Mouse (Mus musculus) activated CD4-positive, CD25-positive, alpha-beta regulatory T cell, adult 4 months (primary cell): ENCODE measurements around the gene Dgat2. TPM values are rescaled to one million over a fixed set of nuclear protein-coding genes. Genes with fewer than 3 reads are reported as not detected.

Experiments used
- ATAC-seq: one replicate; pipeline ENCODE4 v1.8.0; 2017
- polyA plus RNA-seq, 2 experiments: library from polyadenylated mRNA; unstranded; fragments of 100-300 nt; shearing (Covaris generic); gene quantifications; one replicate each; pipeline ENCODE4 v1.2.1; 2017

Gene Dgat2
- polyA plus RNA-seq, 2 experiments from 2014 or later: 1.0 to 1.3 TPM

GRCm38 (mm10) chr7:99133811-99134402, 48.6 kb downstream of the Dgat2 start:
- no peak for ATAC-seq

GRCm38 (mm10) chr7:99132597-99132996, 49.9 kb downstream of the Dgat2 start:
- no peak for ATAC-seq

DNA sequence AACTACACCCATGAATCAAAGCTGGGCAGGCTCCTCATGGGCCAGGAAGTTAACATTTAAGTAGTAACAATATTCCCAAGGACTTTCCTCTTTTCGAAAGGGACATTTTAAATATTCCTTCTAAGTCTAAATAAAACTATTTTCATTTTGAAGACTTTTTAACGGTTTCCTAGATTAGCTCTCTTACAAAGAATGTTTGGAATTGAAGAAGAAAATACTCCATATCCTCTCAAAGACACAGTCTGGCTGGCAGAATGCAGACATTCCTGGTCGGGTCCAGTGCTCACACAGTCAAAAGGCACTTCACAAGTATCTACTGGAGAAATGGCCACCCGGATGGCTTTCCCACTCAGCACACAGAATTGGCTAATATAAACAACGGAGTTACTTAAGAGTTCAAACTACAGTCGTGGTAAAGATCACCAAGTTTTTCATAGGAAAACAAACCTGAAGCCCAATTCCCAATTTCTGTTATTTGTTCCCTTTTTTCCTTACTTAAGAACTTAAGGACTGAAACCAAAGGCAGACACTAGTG, 50.6 kb downstream of the Dgat2 start:
- ATAC-seq: no peak

- peak; percentile 75 for ATAC-seq
Observed at GRCm38 (mm10) chr7:99128965-99129364, 53.6 kb downstream of the Dgat2 start.

DNA sequence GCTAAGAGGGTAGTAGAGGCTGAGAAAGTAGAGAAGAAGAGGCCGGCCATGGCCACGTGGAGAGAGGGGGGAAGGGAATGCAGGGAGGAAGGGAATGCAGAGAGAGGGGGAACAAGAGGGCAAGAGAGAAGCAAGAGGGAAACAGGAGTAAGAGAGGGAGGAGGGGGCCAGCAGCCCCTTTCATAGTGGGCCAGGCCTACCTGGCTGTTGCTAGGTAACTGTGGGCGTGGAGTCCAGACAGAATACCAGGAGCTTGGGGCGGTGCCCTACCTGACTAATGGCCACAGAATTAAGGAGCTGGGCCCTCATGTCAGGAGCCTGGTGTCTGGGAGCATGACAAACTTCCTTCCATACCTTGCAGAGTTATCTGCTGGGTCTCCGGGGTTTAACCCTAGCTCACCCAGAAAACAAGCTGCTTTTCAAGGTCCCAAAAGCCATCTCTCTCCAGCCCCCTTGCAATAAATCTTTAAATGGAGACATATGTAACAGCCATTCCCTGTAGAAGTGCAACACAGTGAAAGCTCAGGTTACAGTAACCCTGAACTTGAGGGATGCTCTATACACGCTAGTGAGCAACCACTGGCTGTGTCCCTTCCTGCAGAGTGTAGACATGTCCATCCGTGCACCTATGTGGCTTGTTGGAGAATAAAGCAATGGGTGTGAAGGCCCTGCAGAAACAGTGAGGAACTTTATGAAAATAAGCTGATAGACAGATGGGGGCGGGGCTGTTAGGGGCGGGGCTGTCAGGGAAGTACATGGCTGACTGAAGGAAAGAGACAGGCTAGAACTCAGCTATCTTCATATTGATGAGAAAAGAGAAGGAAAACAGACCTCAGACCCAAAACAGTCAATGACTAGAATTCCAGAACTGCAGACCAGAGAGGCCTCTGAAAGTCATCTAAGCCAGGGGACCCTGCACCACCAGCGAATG, 54.2 kb downstream of the Dgat2 start:
- peak; percentile 32 for ATAC-seq

DNA sequence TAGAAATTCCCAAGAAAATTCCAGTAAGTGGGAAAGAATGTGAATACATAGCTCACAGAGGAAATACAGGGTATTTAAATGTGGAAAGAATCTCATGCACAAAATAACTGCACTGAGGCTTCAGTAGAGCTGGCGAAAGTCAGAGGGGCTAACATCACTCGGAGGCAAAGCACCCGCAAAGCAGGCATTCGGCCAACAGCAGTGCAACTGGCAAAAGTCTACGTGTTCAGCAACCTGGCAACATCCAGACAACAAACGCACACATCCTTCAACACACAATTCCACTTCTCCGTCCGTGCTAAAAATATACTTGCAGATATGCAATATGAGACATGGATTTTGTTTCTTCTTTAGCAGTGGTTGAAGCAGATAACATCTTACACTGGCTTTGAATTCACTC, 56.5 kb downstream of the Dgat2 start:
- ATAC-seq: no peak

- no peak for ATAC-seq
Observed at GRCm38 (mm10) chr7:99122651-99123050, 59.9 kb downstream of the Dgat2 start.

DNA sequence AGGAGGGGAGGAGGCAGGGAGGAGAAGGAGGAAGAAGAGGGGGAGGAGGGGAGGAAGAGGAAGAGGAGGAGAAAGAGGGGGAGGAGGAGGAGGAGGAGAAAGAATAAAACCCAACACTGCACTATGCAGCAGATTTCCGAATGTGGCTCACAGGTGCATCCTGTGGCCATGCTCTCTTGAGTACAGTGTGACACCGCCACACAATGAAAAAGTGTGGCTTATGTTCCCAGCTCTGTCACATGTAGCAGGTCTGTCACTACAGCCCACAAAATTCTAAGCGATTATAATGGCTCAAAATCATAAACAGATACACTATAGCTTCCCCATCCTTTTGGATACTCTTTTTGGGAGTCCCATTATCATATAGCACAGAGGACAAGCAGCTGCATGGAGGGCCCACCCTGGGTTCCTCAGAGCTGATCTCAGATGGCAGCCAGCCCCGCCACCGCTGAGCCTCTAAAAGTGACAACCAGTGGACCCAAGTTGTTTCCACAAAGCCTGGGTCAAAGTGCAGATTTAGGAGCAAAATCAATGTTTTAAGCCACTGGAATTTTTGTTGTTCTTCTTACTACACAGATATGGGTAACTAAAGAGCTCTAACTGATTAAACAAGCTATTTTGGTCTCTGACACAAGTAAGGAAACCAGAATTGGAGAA, 61.5 kb downstream of the Dgat2 start:
- no peak for ATAC-seq

DNA sequence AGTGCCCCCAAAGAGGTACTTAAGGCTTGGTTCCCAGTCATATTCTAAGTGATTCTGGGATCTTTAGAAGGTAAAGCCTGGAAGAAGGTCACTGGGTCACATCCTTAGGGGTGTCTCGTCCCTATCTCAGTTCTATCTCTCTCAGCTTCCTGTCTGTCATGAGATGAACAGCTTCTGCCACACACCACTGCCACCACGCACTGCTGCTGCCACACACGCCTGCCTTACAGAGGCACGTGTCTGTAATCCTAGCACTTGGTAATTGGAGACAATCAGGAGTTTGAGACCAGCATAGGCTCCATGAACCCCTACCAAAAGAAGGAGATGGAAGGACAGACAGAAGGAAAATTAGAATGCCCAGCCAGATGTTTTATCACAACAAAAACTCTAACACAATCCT, 62.4 kb downstream of the Dgat2 start:
- no peak for ATAC-seq

GRCm38 (mm10) chr7:99116781-99117180, 65.7 kb downstream of the Dgat2 start:
- no peak for ATAC-seq

- no peak for ATAC-seq
Observed at GRCm38 (mm10) chr7:99114006-99114726, 68.4 kb downstream of the Dgat2 start.

- peak; percentile 59 for ATAC-seq
Observed at GRCm38 (mm10) chr7:99107566-99107965, 75.0 kb downstream of the Dgat2 start.

DNA sequence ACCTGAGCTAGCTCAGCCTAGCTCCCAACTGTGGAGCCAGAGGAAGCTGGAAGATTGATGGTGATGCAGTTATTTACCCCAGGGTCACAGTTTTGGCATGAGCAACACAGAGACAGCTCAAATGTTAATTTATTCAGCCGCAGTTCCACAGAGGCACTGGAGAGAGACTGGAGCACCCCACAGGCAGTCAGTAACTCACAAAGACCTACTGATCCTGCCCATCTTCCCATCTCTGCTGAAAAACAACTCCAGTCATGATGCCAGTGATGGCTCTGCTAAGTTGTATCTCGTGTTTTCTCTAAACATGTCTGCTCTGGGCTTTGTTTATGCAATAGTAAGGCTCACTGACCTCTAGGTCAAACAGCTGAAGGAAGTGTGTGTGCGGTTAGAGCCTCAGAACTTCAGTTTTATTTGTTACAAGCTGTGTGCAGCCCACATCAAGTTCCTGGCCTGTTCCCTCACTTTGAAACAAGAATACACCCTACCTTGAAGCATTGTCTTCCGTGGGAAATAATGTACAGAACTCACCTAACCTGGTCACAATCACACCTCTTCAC, 75.7 kb downstream of the Dgat2 start:
- ATAC-seq: no peak

Other genes starting within 250 kb of the Dgat2 start
- gene Uvrag, start 41.6 kb downstream of the Dgat2 start, polyA plus RNA-seq: 1 to 10 TPM; 6.7 to 8.9 TPM
- not detected for gene Mogat2, start 55.9 kb upstream of the Dgat2 start, polyA plus RNA-seq
- 1 to 10 TPM; 2.8 to 4.1 TPM for gene Map6, start 84.7 kb upstream of the Dgat2 start, polyA plus RNA-seq
- gene Serpinh1, start 170.5 kb upstream of the Dgat2 start, polyA plus RNA-seq: not detected
- gene Gdpd5, start 198.7 kb upstream of the Dgat2 start, polyA plus RNA-seq: 10 to 100 TPM in 1 of 2 experiments, 1 to 10 TPM in 1; 9.7 to 14.7 TPM